Mouse (Mus musculus): ENCODE results near the gene Iqcf3.

DNA sequence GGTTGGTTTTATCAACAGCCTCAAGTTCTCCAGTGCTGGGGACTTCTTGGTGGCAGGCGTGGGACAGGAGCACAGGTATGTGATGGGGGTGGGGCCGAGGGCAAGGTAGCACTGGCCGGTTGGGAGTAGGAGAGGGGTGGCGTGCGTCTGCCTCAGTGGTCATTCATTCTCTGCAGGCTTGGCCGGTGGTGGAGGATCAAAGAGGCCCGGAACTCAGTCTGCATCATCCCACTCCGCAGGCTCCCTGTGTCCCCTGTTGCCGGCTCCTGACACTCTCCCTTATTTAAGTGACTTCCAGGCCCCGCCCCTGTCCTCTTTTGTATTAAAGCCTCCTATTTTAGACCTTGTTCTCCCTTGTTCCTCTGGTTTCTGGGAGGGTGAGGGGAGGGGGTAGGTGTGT, 76.4 kb downstream of the Iqcf3 start:
- TF ChIP-seq CTCF (IDR thresholded peaks at IDR 0.05; ENCODE audit: control insufficient read depth, insufficient read depth, insufficient read length) (no peak), MYOD1 (IDR thresholded peaks at IDR 0.05; ENCODE audit: control insufficient read depth, insufficient read length, low read depth) (no peak), CEBPB (IDR thresholded peaks at IDR 0.05; ENCODE audit: low read depth) (no peak), MYOG (IDR thresholded peaks at IDR 0.05; ENCODE audit: control insufficient read depth, extremely low read depth, insufficient read length) (no peak), MAX (IDR thresholded peaks at IDR 0.05) (no peak), USF1 (IDR thresholded peaks at IDR 0.05; ENCODE audit: low read depth) (no peak), FOSL1 (IDR thresholded peaks at IDR 0.05; ENCODE audit: insufficient read depth, low read length, poor library complexity, severe bottlenecking) (no peak)

All from C2C12 (cell line).